Mouse (Mus musculus): ENCODE measurements at regions not wholly inside any gene's neighbourhood (a gene's known extent, or its start where the extent isn't known, plus 50 kb on each side); places are given as distances from the start of the nearest gene placed in this dataset.

GRCm38 (mm10) chr15:59905832-59906797, 110.3 kb downstream of the 4933412E24Rik start:
- H3K27me3 ChIP-seq (replicated peaks; ENCODE audit: control insufficient read depth, insufficient read depth, low read length): no peaks in the 10 kb centered on the region
- H3K4me3 ChIP-seq (ENCODE audit: low read depth, low read length): no peak overlapping the region
- ATAC-seq: no peak
- WGBS: 85% methylated on average over 9 of the region's 9 CpGs
- H3K9ac ChIP-seq (ENCODE audit: low read depth, low read length): no peak overlapping the region
- no peaks in the 10 kb centered on the region for H3K9me3 ChIP-seq (ENCODE audit: control insufficient read depth)
- H3K4me1 ChIP-seq (replicated peaks; ENCODE audit: control insufficient read depth, insufficient read depth, low read length): no peaks in the 10 kb centered on the region
- no peak overlapping the region for H3K27ac ChIP-seq (ENCODE audit: low read depth, low read length)
- peak; percentile 76 for TF ChIP-seq CTCF (IDR thresholded peaks at IDR 0.05; ENCODE audit: low read depth)
- no peak overlapping the region for H3K4me2 ChIP-seq (replicated peaks; ENCODE audit: low read depth)
- H3K36me3 ChIP-seq (ENCODE audit: control insufficient read depth, insufficient read depth): no peaks in the 10 kb centered on the region

GRCm38 (mm10) chr15:59904741-59905140, 111.7 kb downstream of the 4933412E24Rik start:
- TF ChIP-seq CTCF (IDR thresholded peaks at IDR 0.05; ENCODE audit: low read depth): no peak
- no peaks in the 10 kb centered on the region for H3K27me3 ChIP-seq (replicated peaks; ENCODE audit: control insufficient read depth, insufficient read depth, low read length)
- no peaks in the 10 kb centered on the region for H3K4me1 ChIP-seq (replicated peaks; ENCODE audit: control insufficient read depth, insufficient read depth, low read length)
- no peak overlapping the region for H3K4me2 ChIP-seq (replicated peaks; ENCODE audit: low read depth)
- no peaks in the 10 kb centered on the region for H3K36me3 ChIP-seq (ENCODE audit: control insufficient read depth, insufficient read depth)
- no peak overlapping the region for H3K9ac ChIP-seq (ENCODE audit: low read depth, low read length)
- no peak overlapping the region for H3K4me3 ChIP-seq (ENCODE audit: low read depth, low read length)
- WGBS: 36% methylated on average over 5 of the region's 5 CpGs
- H3K9me3 ChIP-seq (ENCODE audit: control insufficient read depth): no peaks in the 10 kb centered on the region
- ATAC-seq: peak; percentile 54; the same call in 1 of the 2 replicates
- no peak overlapping the region for H3K27ac ChIP-seq (ENCODE audit: low read depth, low read length)

DNA sequence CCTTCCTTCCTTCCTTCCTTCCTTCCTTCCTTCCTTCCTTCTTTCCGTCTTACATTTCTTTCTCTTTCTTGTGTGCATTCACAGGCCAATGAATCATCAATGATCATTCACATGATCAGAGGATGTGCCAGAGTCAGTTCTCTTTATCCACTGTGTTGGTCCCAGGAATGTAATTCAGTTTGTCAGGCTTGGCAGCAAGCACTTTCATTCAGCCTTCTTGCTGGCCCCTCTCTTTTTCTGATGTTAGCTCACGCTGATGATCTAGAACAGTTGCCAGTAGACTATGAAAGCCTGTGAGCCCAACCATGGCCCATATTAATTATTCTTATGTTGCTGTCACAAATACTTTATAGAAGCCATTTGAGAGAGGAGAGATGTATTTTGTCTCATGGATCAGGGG, 127.4 kb downstream of the 4933412E24Rik start:
- H3K27me3 ChIP-seq (replicated peaks; ENCODE audit: control insufficient read depth, insufficient read depth, low read length): no peaks in the 10 kb centered on the region
- H3K4me1 ChIP-seq (replicated peaks; ENCODE audit: control insufficient read depth, insufficient read depth, low read length): no peaks in the 10 kb centered on the region
- no peaks in the 10 kb centered on the region for H3K9me3 ChIP-seq (ENCODE audit: control insufficient read depth)
- no peak overlapping the region for H3K4me3 ChIP-seq (ENCODE audit: low read depth, low read length)
- no peak for TF ChIP-seq CTCF (IDR thresholded peaks at IDR 0.05; ENCODE audit: low read depth)
- 85% methylated on average over 2 of the region's 2 CpGs for WGBS
- no peak overlapping the region for H3K9ac ChIP-seq (ENCODE audit: low read depth, low read length)
- H3K4me2 ChIP-seq (replicated peaks; ENCODE audit: low read depth): no peak overlapping the region
- no peak for ATAC-seq
- no peak overlapping the region for H3K27ac ChIP-seq (ENCODE audit: low read depth, low read length)
- H3K36me3 ChIP-seq (ENCODE audit: control insufficient read depth, insufficient read depth): no peaks in the 10 kb centered on the region

- TF ChIP-seq CTCF (IDR thresholded peaks at IDR 0.05; ENCODE audit: low read depth): no peak
- no peaks in the 10 kb centered on the region for H3K36me3 ChIP-seq (ENCODE audit: control insufficient read depth, insufficient read depth)
- no peak overlapping the region for H3K27ac ChIP-seq (ENCODE audit: low read depth, low read length)
- H3K4me3 ChIP-seq (ENCODE audit: low read depth, low read length): no peak overlapping the region
- H3K4me2 ChIP-seq (replicated peaks; ENCODE audit: low read depth): no peak overlapping the region
- no peaks in the 10 kb centered on the region for H3K9me3 ChIP-seq (ENCODE audit: control insufficient read depth)
- H3K9ac ChIP-seq (ENCODE audit: low read depth, low read length): no peak overlapping the region
- WGBS: 35% methylated on average over 2 of the region's 2 CpGs
- H3K27me3 ChIP-seq (replicated peaks; ENCODE audit: control insufficient read depth, insufficient read depth, low read length): no peaks in the 10 kb centered on the region
- no peak for ATAC-seq
- no peaks in the 10 kb centered on the region for H3K4me1 ChIP-seq (replicated peaks; ENCODE audit: control insufficient read depth, insufficient read depth, low read length)
Measured at GRCm38 (mm10) chr15:59888131-59888459, 128.3 kb downstream of the 4933412E24Rik start.

GRCm38 (mm10) chr15:59887381-59888130, 128.9 kb downstream of the 4933412E24Rik start:
- no peaks in the 10 kb centered on the region for H3K4me1 ChIP-seq (replicated peaks; ENCODE audit: control insufficient read depth, insufficient read depth, low read length)
- no peak overlapping the region for H3K4me3 ChIP-seq (ENCODE audit: low read depth, low read length)
- H3K36me3 ChIP-seq (ENCODE audit: control insufficient read depth, insufficient read depth): no peaks in the 10 kb centered on the region
- no peak overlapping the region for H3K27ac ChIP-seq (ENCODE audit: low read depth, low read length)
- no peak overlapping the region for H3K4me2 ChIP-seq (replicated peaks; ENCODE audit: low read depth)
- H3K9me3 ChIP-seq (ENCODE audit: control insufficient read depth): no peaks in the 10 kb centered on the region
- no peaks in the 10 kb centered on the region for H3K27me3 ChIP-seq (replicated peaks; ENCODE audit: control insufficient read depth, insufficient read depth, low read length)
- ATAC-seq: no peak
- TF ChIP-seq CTCF (IDR thresholded peaks at IDR 0.05; ENCODE audit: low read depth): no peak
- no peak overlapping the region for H3K9ac ChIP-seq (ENCODE audit: low read depth, low read length)
- WGBS: 69% methylated on average over 5 of the region's 5 CpGs

- Histone ChIP-seq H3K27me3 (replicated peaks; ENCODE audit: control insufficient read depth, insufficient read depth, low read length) (no peaks in the 10 kb centered on the region), H3K27ac (ENCODE audit: low read depth, low read length) (no peak overlapping the region), H3K9ac (ENCODE audit: low read depth, low read length) (no peak overlapping the region), H3K4me2 (replicated peaks; ENCODE audit: low read depth) (no peak overlapping the region), H3K4me3 (ENCODE audit: low read depth, low read length) (no peak overlapping the region), H3K36me3 (ENCODE audit: control insufficient read depth, insufficient read depth) (no peaks in the 10 kb centered on the region), H3K4me1 (replicated peaks; ENCODE audit: control insufficient read depth, insufficient read depth, low read length) (no peaks in the 10 kb centered on the region), H3K9me3 (ENCODE audit: control insufficient read depth) (no peaks in the 10 kb centered on the region)
- no peak for ATAC-seq
- 80% methylated on average over 2 of the region's 2 CpGs for WGBS
- no peak for TF ChIP-seq CTCF (IDR thresholded peaks at IDR 0.05; ENCODE audit: low read depth)
Measured at GRCm38 (mm10) chr15:59886036-59886435, 130.4 kb downstream of the 4933412E24Rik start.
